Mouse (Mus musculus) MEL (cell line): ENCODE results near the gene Pfdn6.

Experiments
- BHLHE40 ChIP-seq: IDR thresholded peaks from 2 replicates; pipeline ENCODE4 v1.6.1; 2012; ENCODE audit warnings: low read depth, mild to moderate bottlenecking, inconsistent platforms, low read length, improper control_type of control experiment, borderline replicate concordance
- CTCF ChIP-seq, 3 experiments: IDR thresholded peaks in 2 of 3; conservative IDR thresholded peaks in 1 of 3; 2 replicates each; pipeline ENCODE4 v1.5.1; 2011 to 2012; ENCODE audit warnings: low read length in 3 of 3, low read depth in 2 of 3, mild to moderate bottlenecking in 2 of 3, improper control_type of control experiment in 1 of 3, inconsistent platforms in 1 of 3, mixed read lengths in 1 of 3, moderate library complexity in 1 of 3; ENCODE audit not compliant: control insufficient read depth in 1 of 3, insufficient read depth in 1 of 3, poor library complexity in 1 of 3, severe bottlenecking in 1 of 3
- NELFE ChIP-seq: IDR thresholded peaks from 2 replicates; pipeline ENCODE4 v1.6.1; 2011; ENCODE audit warnings: low read depth, low read length, improper control_type of control experiment
- NRF1 ChIP-seq: IDR thresholded peaks from 2 replicates; pipeline ENCODE4 v1.6.1; 2014; ENCODE audit warnings: low read depth, mild to moderate bottlenecking, inconsistent platforms, low read length, improper control_type of control experiment, moderate library complexity; ENCODE audit not compliant: poor library complexity, insufficient read depth, severe bottlenecking
- POLR2A ChIP-seq, 2 experiments: IDR thresholded peaks; 2 replicates each; pipeline ENCODE4 v1.6.1; 2011 to 2012; ENCODE audit warnings: low read length in 2 of 2, mild to moderate bottlenecking in 2 of 2, control low read depth in 1 of 2, improper control_type of control experiment in 1 of 2, low read depth in 1 of 2, moderate library complexity in 1 of 2; ENCODE audit not compliant: control insufficient read depth in 1 of 2, insufficient read depth in 1 of 2, poor library complexity in 1 of 2
- USF1 ChIP-seq: IDR thresholded peaks from 2 replicates; pipeline ENCODE4 v1.6.1; 2014; ENCODE audit warnings: low read depth, mild to moderate bottlenecking, inconsistent platforms, low read length, improper control_type of control experiment, moderate library complexity

DNA sequence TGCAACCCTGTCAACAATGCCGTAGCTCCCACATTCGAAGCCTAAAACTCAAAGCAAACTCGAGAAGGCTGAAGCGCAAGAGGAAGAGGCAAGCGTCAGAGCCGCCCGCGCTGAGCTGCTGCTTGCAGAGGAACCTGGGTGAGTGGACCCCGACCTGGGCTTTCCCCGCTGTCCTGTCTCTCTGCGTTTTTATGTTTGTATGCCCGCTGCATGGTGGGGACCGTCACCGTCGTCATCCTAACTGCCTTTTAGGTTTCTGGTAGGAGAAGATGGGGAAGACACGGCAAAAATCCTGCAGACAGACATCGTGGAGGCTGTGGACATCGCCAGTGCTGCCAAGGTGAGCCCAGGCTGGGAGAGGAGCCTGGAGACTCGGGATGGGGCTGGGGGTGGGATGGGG, 1.2 kb upstream of the Pfdn6 start:
- no peak for TF ChIP-seq CTCF (IDR thresholded peaks at IDR 0.05 in 2 of 3, conservative IDR thresholded peaks at IDR 0.05 in 1 of 3; ENCODE audit: control insufficient read depth in 1 of 3, insufficient read depth in 1 of 3, low read depth in 2 of 3, low read length in 3 of 3, poor library complexity in 1 of 3, severe bottlenecking in 1 of 3)
- no peak for TF ChIP-seq USF1
- no peak for TF ChIP-seq POLR2A (IDR thresholded peaks at IDR 0.05; ENCODE audit: control insufficient read depth in 1 of 2, insufficient read depth in 1 of 2, low read depth in 1 of 2, low read length in 2 of 2, poor library complexity in 1 of 2)
- TF ChIP-seq NELFE, result no peak
- no peak for TF ChIP-seq BHLHE40
- TF ChIP-seq NRF1, result no peak
